Mouse (Mus musculus) MEL (cell line): ENCODE results near the gene Apobec3. TPM values are rescaled to one million over a fixed set of nuclear protein-coding genes. Genes with fewer than 3 reads are reported as not detected.

Experiments used
- DNase-seq: peaks from one replicate; pipeline ENCODE4 v3.0.0; 2011; ENCODE audit warnings: low read depth, low spot score
- H3K27ac ChIP-seq: 2 replicates; pipeline ENCODE4 v1.5.1; 2012; ENCODE audit warnings: low read depth, mild to moderate bottlenecking, control low read depth, low read length, moderate library complexity; ENCODE audit not compliant: control insufficient read depth
- H3K27me3 ChIP-seq, 2 experiments: fragments of 150-350 bp in 1 of 2; sonication (generic) in 1 of 2; 2 replicates each; pipeline ENCODE4 v1.6.1; 2012; ENCODE audit warnings: low read length in 2 of 2, mild to moderate bottlenecking in 2 of 2, improper control_type of control experiment in 1 of 2, moderate library complexity in 1 of 2; ENCODE audit not compliant: insufficient read depth in 2 of 2, control insufficient read depth in 1 of 2
- H3K36me3 ChIP-seq, 2 experiments: 2 replicates each; pipeline ENCODE4 v1.6.1; 2012 to 2014; ENCODE audit warnings: low read length in 2 of 2, improper control_type of control experiment in 1 of 2, inconsistent platforms in 1 of 2, mild to moderate bottlenecking in 1 of 2; ENCODE audit not compliant: insufficient read depth in 2 of 2, control insufficient read depth in 1 of 2
- H3K4me1 ChIP-seq, 2 experiments: fragments of 150-350 bp in 1 of 2; sonication (generic) in 1 of 2; 2 replicates each; pipeline ENCODE4 v1.6.1; 2012; ENCODE audit warnings: low read length in 2 of 2, improper control_type of control experiment in 1 of 2, mild to moderate bottlenecking in 1 of 2; ENCODE audit not compliant: insufficient read depth in 2 of 2, control insufficient read depth in 1 of 2
- H3K4me3 ChIP-seq, 2 experiments: fragments of 150-350 bp in 1 of 2; sonication (generic) in 1 of 2; 2 replicates each; pipeline ENCODE4 v1.5.1; 2012; ENCODE audit warnings: low read depth in 2 of 2, low read length in 2 of 2, mild to moderate bottlenecking in 2 of 2, moderate library complexity in 2 of 2, control low read depth in 1 of 2, improper control_type of control experiment in 1 of 2; ENCODE audit not compliant: control insufficient read depth in 1 of 2, insufficient read depth in 1 of 2
- H3K79me2 ChIP-seq: 2 replicates; pipeline ENCODE4 v1.6.1; 2012; ENCODE audit warnings: mild to moderate bottlenecking, low read length, moderate library complexity; ENCODE audit not compliant: control insufficient read depth, poor library complexity, insufficient read depth
- H3K9ac ChIP-seq: 2 replicates; pipeline ENCODE4 v1.6.1; 2012; ENCODE audit warnings: low read depth, mild to moderate bottlenecking, control low read depth, low read length, moderate library complexity; ENCODE audit not compliant: control insufficient read depth, poor library complexity, severe bottlenecking
- H3K9me3 ChIP-seq: fragments of 150-350 bp; sonication (generic); replicated peaks from 2 replicates; pipeline ENCODE4 v1.6.1; 2012; ENCODE audit warnings: mild to moderate bottlenecking, low read length, improper control_type of control experiment, moderate library complexity; ENCODE audit not compliant: insufficient read depth
- BHLHE40 ChIP-seq: IDR thresholded peaks from 2 replicates; pipeline ENCODE4 v1.6.1; 2012; ENCODE audit warnings: low read depth, mild to moderate bottlenecking, inconsistent platforms, low read length, improper control_type of control experiment, borderline replicate concordance
- CTCF ChIP-seq, 3 experiments: IDR thresholded peaks in 2 of 3; conservative IDR thresholded peaks in 1 of 3; 2 replicates each; pipeline ENCODE4 v1.5.1; 2011 to 2012; ENCODE audit warnings: low read length in 3 of 3, low read depth in 2 of 3, mild to moderate bottlenecking in 2 of 3, improper control_type of control experiment in 1 of 3, inconsistent platforms in 1 of 3, mixed read lengths in 1 of 3, moderate library complexity in 1 of 3; ENCODE audit not compliant: control insufficient read depth in 1 of 3, insufficient read depth in 1 of 3, poor library complexity in 1 of 3, severe bottlenecking in 1 of 3
- E2F4 ChIP-seq: IDR thresholded peaks from 2 replicates; pipeline ENCODE4 v1.6.1; 2011; ENCODE audit warnings: low read depth, low read length, improper control_type of control experiment, borderline replicate concordance
- ELF1 ChIP-seq: IDR thresholded peaks from 2 replicates; pipeline ENCODE4 v1.6.1; 2014; ENCODE audit warnings: low read depth, mild to moderate bottlenecking, inconsistent platforms, low read length, improper control_type of control experiment, moderate library complexity
- GABPA ChIP-seq: IDR thresholded peaks from 2 replicates; pipeline ENCODE4 v1.6.1; 2012; ENCODE audit warnings: low read depth, mild to moderate bottlenecking, inconsistent platforms, low read length, improper control_type of control experiment, moderate library complexity
- GATA1 ChIP-seq: IDR thresholded peaks from 2 replicates; pipeline ENCODE4 v1.6.1; 2011; ENCODE audit warnings: low read depth, low read length, improper control_type of control experiment
- HCFC1 ChIP-seq: IDR thresholded peaks from 2 replicates; pipeline ENCODE4 v1.6.1; 2012; ENCODE audit warnings: low read depth, mild to moderate bottlenecking, inconsistent platforms, low read length, improper control_type of control experiment, moderate library complexity
- JUND ChIP-seq: IDR thresholded peaks from 2 replicates; pipeline ENCODE4 v1.6.1; 2011; ENCODE audit warnings: low read depth, mild to moderate bottlenecking, improper control_type of control experiment, low read length
- KAT2A ChIP-seq: conservative IDR thresholded peaks from 2 replicates; pipeline ENCODE4 v1.6.1; 2012; ENCODE audit warnings: low read depth, low read length, improper control_type of control experiment, inconsistent platforms
- MAX ChIP-seq: IDR thresholded peaks from 2 replicates; pipeline ENCODE4 v1.6.1; 2011; ENCODE audit warnings: low read length, improper control_type of control experiment
- MAZ ChIP-seq: IDR thresholded peaks from 2 replicates; pipeline ENCODE4 v1.6.1; 2012; ENCODE audit warnings: low read depth, mild to moderate bottlenecking, inconsistent platforms, low read length, improper control_type of control experiment
- MEF2A ChIP-seq: IDR thresholded peaks from 2 replicates; pipeline ENCODE4 v1.6.1; 2014; ENCODE audit warnings: low read depth, mild to moderate bottlenecking, inconsistent platforms, low read length, improper control_type of control experiment; ENCODE audit not compliant: poor library complexity, insufficient replicate concordance, severe bottlenecking; ENCODE audit errors: extremely low read depth
- MXI1 ChIP-seq: IDR thresholded peaks from 2 replicates; pipeline ENCODE4 v1.6.1; 2011; ENCODE audit warnings: mild to moderate bottlenecking, low read depth, low read length, improper control_type of control experiment
- MYB ChIP-seq: IDR thresholded peaks from 2 replicates; pipeline ENCODE4 v1.6.1; 2011; ENCODE audit warnings: mild to moderate bottlenecking, low read depth, low read length, improper control_type of control experiment
- MYC ChIP-seq: IDR thresholded peaks from 2 replicates; pipeline ENCODE4 v1.6.1; 2011; ENCODE audit warnings: low read depth, mild to moderate bottlenecking, low read length, improper control_type of control experiment, moderate library complexity
- NELFE ChIP-seq: IDR thresholded peaks from 2 replicates; pipeline ENCODE4 v1.6.1; 2011; ENCODE audit warnings: low read depth, low read length, improper control_type of control experiment
- POLR2A ChIP-seq, 2 experiments: IDR thresholded peaks; 2 replicates each; pipeline ENCODE4 v1.6.1; 2011 to 2012; ENCODE audit warnings: low read length in 2 of 2, mild to moderate bottlenecking in 2 of 2, control low read depth in 1 of 2, improper control_type of control experiment in 1 of 2, low read depth in 1 of 2, moderate library complexity in 1 of 2; ENCODE audit not compliant: control insufficient read depth in 1 of 2, insufficient read depth in 1 of 2, poor library complexity in 1 of 2
- POLR2AphosphoS2 ChIP-seq: IDR thresholded peaks from 2 replicates; pipeline ENCODE4 v1.6.1; 2011; ENCODE audit warnings: low read length, improper control_type of control experiment
- POLR2AphosphoS5 ChIP-seq: IDR thresholded peaks from 2 replicates; pipeline ENCODE4 v1.6.1; 2012; ENCODE audit warnings: low read depth, borderline replicate concordance, mild to moderate bottlenecking, inconsistent platforms, low read length, moderate library complexity, mixed read lengths
- RAD21 ChIP-seq: IDR thresholded peaks from 2 replicates; pipeline ENCODE4 v1.6.1; 2011; ENCODE audit warnings: mild to moderate bottlenecking, low read depth, low read length, improper control_type of control experiment
- RCOR1 ChIP-seq: IDR thresholded peaks from 2 replicates; pipeline ENCODE4 v1.6.1; 2012; ENCODE audit warnings: low read depth, mild to moderate bottlenecking, inconsistent platforms, low read length, improper control_type of control experiment
- SIN3A ChIP-seq: IDR thresholded peaks from 2 replicates; pipeline ENCODE4 v1.6.1; 2012; ENCODE audit warnings: low read length, improper control_type of control experiment, inconsistent platforms
- SMC3 ChIP-seq: IDR thresholded peaks from 2 replicates; pipeline ENCODE4 v1.6.1; 2011; ENCODE audit warnings: low read depth, low read length, improper control_type of control experiment
- TAL1 ChIP-seq: IDR thresholded peaks from 2 replicates; pipeline ENCODE4 v1.6.1; 2012; ENCODE audit warnings: mild to moderate bottlenecking, inconsistent platforms, low read length, moderate library complexity, mixed read lengths
- TBP ChIP-seq: IDR thresholded peaks from 2 replicates; pipeline ENCODE4 v1.8.0; 2011; ENCODE audit warnings: low read depth, low read length, improper control_type of control experiment
- ZC3H11A ChIP-seq: IDR thresholded peaks from 2 replicates; pipeline ENCODE4 v1.6.1; 2012; ENCODE audit warnings: low read depth, mild to moderate bottlenecking, inconsistent platforms, low read length, improper control_type of control experiment
- ZNF384 ChIP-seq: IDR thresholded peaks from 2 replicates; pipeline ENCODE4 v1.6.1; 2012; ENCODE audit warnings: low read depth, mild to moderate bottlenecking, inconsistent platforms, low read length, improper control_type of control experiment
- polyA plus RNA-seq, 2 experiments: library from polyadenylated mRNA; stranded (reverse) in 1 of 2; unstranded in 1 of 2; fragments of >175 nt in 1 of 2; fragments of >200 nt in 1 of 2; gene quantifications; 2 replicates each; pipeline versions ENCODE4 v1.2.1 to v1.2.4; 2012; ENCODE audit warnings: low replicate concordance in 2 of 2, low read depth in 1 of 2; ENCODE audit not compliant: insufficient read length in 2 of 2, insufficient read depth in 1 of 2, missing spikeins in 1 of 2
- total RNA-seq: library from RNA; depleted of rRNA; stranded (reverse); fragments of 300-350 nt; gene quantifications from 2 replicates; pipeline ENCODE4 v1.2.3, GENCODE M21; 2012

Gene Apobec3
- total and polyA plus RNA-seq, 3 experiments: 22.2 to 38.6 TPM; not detected in 1

DNA sequence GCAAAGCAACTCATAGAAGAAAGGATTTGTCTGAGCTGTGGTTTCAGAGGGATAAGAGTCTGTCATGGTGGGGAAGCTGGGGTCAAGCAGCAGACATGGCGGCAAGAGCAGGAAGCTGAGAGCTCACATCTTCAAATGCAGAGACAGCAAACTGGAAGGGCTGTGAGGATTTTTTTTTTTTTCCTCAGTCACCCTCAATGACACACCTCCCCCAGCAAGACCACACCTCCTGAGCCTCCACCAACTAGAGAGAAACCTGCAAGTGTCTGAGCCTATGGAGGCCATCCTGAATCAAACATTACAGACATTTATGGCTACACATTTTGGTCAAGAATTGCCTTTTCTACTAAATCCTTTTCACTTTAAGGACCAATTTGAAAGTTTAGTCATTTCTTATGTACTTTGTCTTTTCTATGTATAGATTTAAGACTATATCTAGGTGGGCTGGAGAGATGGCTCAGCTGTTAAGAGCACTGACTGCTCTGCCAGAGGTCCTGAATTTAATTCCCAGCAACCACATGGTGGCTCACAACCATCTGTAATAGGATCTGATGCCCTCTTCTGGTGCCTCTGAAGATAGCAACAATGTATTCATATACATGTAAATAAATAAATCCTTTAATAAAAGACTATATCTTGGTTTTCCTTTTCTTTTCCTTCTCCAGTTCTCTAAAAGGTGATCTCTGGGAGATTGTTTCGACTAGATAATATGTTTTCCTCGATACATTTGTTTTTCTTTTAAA lies 24.0 kb upstream of the Apobec3 start:
- Histone ChIP-seq H3K4me1 (no peaks in the 10 kb centered on the region), H3K4me3 (no peak overlapping the region), H3K9ac (no peak overlapping the region), H3K27ac (no peak overlapping the region), H3K9me3 (no peaks in the 10 kb centered on the region), H3K36me3 (no peaks in the 10 kb centered on the region), H3K79me2 (no peaks in the 10 kb centered on the region), H3K27me3 (peaks cover 0 to 2% of the 10 kb centered on the region in 2 experiments; a peak in 1 of 4 replicates)
- peak; percentile 60 for TF ChIP-seq ZNF384
- no peak for TF ChIP-seq TAL1
- TF ChIP-seq MYC: peak; percentile 85
- no peak for TF ChIP-seq SIN3A
- no peak for TF ChIP-seq ZC3H11A
- no peak for TF ChIP-seq MAZ
- no peak for TF ChIP-seq MXI1
- no peak for TF ChIP-seq MAX
- no peak for TF ChIP-seq GABPA
- no peak for TF ChIP-seq E2F4
- no peak for TF ChIP-seq JUND
- no peak for TF ChIP-seq KAT2A
- TF ChIP-seq ELF1: no peak
- peak in 1 of 3 experiments; percentile 58; a peak in 2 of 6 replicates for TF ChIP-seq CTCF (IDR thresholded peaks at IDR 0.05 in 2 of 3, conservative IDR thresholded peaks at IDR 0.05 in 1 of 3; ENCODE audit: control insufficient read depth in 1 of 3, insufficient read depth in 1 of 3, low read depth in 2 of 3, low read length in 3 of 3, poor library complexity in 1 of 3, severe bottlenecking in 1 of 3)
- no peak for TF ChIP-seq TBP
- no peak for TF ChIP-seq POLR2AphosphoS5
- TF ChIP-seq POLR2AphosphoS2: no peak
- TF ChIP-seq RAD21: peak; percentile 32
- TF ChIP-seq MYB: no peak
- no peak for TF ChIP-seq MEF2A
- no peak for TF ChIP-seq POLR2A (IDR thresholded peaks at IDR 0.05; ENCODE audit: control insufficient read depth in 1 of 2, insufficient read depth in 1 of 2, low read depth in 1 of 2, low read length in 2 of 2, poor library complexity in 1 of 2)
- TF ChIP-seq NELFE: no peak
- no peak for TF ChIP-seq HCFC1
- TF ChIP-seq BHLHE40: no peak
- no peak for TF ChIP-seq RCOR1
- no peak for TF ChIP-seq GATA1
- TF ChIP-seq SMC3: peak; percentile 49
- peak; percentile 69 for DNase-seq
